Mouse (Mus musculus): ENCODE results near the gene Hmgb1. TPM values are rescaled to one million over a fixed set of nuclear protein-coding genes. Genes with fewer than 3 reads are reported as not detected.
A peak's percentile ranks its signal among the peaks of the same experiment; 100 is the strongest.

Hmgb1 gene
- polyA plus RNA-seq, 1 experiment from 2014 or later = 1,661 TPM

DNA sequence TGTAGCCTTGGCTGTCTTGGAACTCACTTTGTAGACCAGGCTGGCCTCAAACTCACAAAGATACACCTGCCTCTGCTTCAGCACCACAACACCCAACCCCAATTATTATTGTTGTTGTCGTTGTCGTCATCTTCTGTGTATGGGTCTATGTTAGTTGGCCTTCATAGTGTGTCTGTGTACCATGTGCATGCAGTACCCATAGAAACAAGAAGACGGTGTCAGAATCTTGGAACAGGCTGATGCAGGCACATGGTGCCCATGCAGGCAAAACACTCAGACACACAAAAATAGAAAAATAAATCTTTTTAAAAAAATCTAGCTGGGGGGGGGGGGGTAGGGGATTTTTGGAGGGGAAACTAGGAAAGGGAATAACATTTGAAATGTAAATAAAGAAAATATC, 167.1 kb downstream of the Hmgb1 start:
- DNase-seq (ENCODE audit: extremely low spot score, low spot score) = no peak
- 94% methylated on average over 3 of the region's 3 CpGs for WGBS
- no peaks in the 10 kb centered on the region for H3K36me3 ChIP-seq (replicated peaks)
- H3K4me3 ChIP-seq = no peak overlapping the region
- H3K9me3 ChIP-seq = no peaks in the 10 kb centered on the region
- H3K27me3 ChIP-seq (ENCODE audit: poor library complexity, severe bottlenecking) = peaks cover 37% of the 10 kb centered on the region
- peaks cover 29% of the 10 kb centered on the region for H3K4me1 ChIP-seq
- H3K27ac ChIP-seq = no peak overlapping the region

- no peaks in the 10 kb centered on the region for H3K36me3 ChIP-seq (replicated peaks)
- DNase-seq (ENCODE audit: extremely low spot score, low spot score) = no peak
- WGBS = 76% methylated on average over 5 of the region's 5 CpGs
- H3K4me3 ChIP-seq = peak overlapping the region; percentile 63
- H3K9me3 ChIP-seq = no peaks in the 10 kb centered on the region
- peaks cover 37% of the 10 kb centered on the region for H3K27me3 ChIP-seq (ENCODE audit: poor library complexity, severe bottlenecking)
- H3K27ac ChIP-seq = no peak overlapping the region
- peaks cover 29% of the 10 kb centered on the region for H3K4me1 ChIP-seq
Observed at GRCm38 (mm10) chr5:149016261-149016660, 168.0 kb downstream of the Hmgb1 start.

DNA sequence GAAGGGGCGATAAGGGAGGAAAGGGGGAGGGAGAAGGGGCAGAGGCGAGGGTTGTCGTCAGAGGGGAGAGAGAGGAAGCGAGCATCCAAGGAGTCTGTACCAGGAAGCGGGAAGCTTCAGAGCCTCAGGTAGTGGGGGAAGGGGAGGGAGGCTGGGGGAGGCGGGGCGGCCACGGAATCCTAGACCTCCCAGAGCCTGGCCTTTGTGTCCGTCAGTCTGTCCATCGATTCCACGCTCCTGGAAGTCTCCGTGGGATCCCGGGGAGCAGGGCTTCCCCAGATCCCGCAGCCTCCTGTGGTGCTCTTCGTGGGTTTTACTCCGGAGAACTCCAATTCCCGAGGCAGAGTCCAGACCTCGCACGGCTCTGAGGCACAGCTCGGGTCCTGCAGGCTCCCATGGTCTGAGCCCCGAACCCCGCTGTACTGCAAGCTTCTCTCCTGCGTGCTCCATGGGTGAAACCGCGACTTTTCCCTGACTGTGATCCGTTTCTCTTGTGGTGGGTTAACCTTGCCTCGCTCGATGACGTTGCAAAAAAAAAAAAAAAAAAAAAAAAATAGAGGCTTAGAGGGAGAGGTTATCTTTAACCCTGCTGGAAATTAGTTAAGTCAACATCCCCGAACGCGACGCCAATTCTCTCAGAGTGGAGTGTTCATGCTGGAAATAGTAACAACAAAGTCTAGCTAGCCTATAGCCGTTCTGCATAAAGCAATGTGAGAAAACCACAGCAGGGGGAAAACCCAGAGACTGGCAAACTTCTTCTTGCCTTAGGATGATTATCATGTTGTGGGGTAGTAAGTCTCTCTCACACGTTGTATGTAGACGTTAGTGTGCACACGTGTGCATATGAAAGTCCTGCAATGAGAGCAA, 168.7 kb downstream of the Hmgb1 start:
- Histone ChIP-seq H3K9me3 (no peaks in the 10 kb centered on the region), H3K4me1 (peaks cover 23% of the 10 kb centered on the region), H3K27ac (peak overlapping the region; percentile 84), H3K27me3 (ENCODE audit: poor library complexity, severe bottlenecking) (peaks cover 37% of the 10 kb centered on the region), H3K36me3 (replicated peaks) (no peaks in the 10 kb centered on the region), H3K4me3 (peak overlapping the region; percentile 63)
- DNase-seq (ENCODE audit: extremely low spot score, low spot score) = peak; percentile 39
- 2% methylated on average over 37 of the region's 37 CpGs for WGBS

- WGBS = 8% methylated on average over 17 of the region's 17 CpGs
- Histone ChIP-seq H3K27me3 (ENCODE audit: poor library complexity, severe bottlenecking) (peaks cover 30% of the 10 kb centered on the region), H3K4me1 (peaks cover 21% of the 10 kb centered on the region), H3K27ac (peak overlapping the region; percentile 84), H3K4me3 (peak overlapping the region; percentile 63), H3K36me3 (replicated peaks) (no peaks in the 10 kb centered on the region), H3K9me3 (no peaks in the 10 kb centered on the region)
- DNase-seq (ENCODE audit: extremely low spot score, low spot score) = no peak
Observed at GRCm38 (mm10) chr5:149014600-149015268, 169.6 kb downstream of the Hmgb1 start.

GRCm38 (mm10) chr5:149013817-149014508, 170.3 kb downstream of the Hmgb1 start:
- peaks cover 21% of the 10 kb centered on the region for H3K4me1 ChIP-seq
- H3K27ac ChIP-seq = no peak overlapping the region
- no peaks in the 10 kb centered on the region for H3K36me3 ChIP-seq (replicated peaks)
- H3K9me3 ChIP-seq = no peaks in the 10 kb centered on the region
- DNase-seq (ENCODE audit: extremely low spot score, low spot score) = no peak
- peaks cover 30% of the 10 kb centered on the region for H3K27me3 ChIP-seq (ENCODE audit: poor library complexity, severe bottlenecking)
- 67% methylated on average over 7 of the region's 7 CpGs for whole genome bisulfite sequencing
- no peak overlapping the region for H3K4me3 ChIP-seq

DNA sequence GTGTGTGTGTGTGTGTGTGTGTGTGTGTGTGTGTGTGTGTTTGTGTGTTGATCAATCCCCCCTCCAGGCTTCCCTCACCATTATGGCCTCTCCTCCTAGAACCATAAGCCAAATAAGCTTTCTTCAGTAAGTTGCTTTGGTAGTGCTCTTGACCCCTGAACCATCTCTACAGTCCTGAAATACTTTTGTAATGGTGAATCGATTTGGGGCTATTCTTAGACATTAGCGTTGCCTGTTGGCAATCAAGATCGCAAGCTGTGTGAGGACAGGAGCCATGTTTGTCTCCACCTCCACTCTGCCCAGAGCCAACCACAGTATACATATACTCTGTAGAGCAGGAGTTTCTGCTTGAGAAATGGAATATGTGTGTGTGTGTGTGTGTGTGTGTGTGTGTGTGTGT, 175.2 kb downstream of the Hmgb1 start:
- WGBS = 92% methylated on average over 3 of the region's 3 CpGs
- Histone ChIP-seq H3K27me3 (ENCODE audit: poor library complexity, severe bottlenecking) (peaks cover 12% of the 10 kb centered on the region), H3K9me3 (no peaks in the 10 kb centered on the region), H3K27ac (no peak overlapping the region), H3K4me3 (no peak overlapping the region), H3K36me3 (replicated peaks) (no peaks in the 10 kb centered on the region), H3K4me1 (peaks cover 25% of the 10 kb centered on the region)
- DNase-seq (ENCODE audit: extremely low spot score, low spot score) = no peak

DNA sequence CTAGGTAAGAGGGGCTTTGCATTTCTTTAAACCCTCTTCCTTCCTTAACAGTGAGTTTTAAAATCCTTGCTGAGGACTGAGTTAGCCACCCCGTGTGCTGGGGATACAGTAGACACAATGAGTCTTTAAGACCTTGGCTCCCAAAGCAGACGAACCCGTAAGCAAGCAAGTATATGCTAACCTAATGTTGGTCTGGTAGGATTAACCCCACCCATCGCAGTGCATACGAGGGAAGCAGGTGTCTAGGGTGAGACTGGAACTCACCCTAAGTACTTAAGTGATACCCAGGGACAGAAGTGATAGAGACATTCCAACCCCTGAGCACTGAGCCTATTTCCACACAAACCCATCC, 177.0 kb downstream of the Hmgb1 start:
- DNase-seq (ENCODE audit: extremely low spot score, low spot score) = no peak
- Histone ChIP-seq H3K27ac (peak overlapping the region; percentile 83), H3K27me3 (ENCODE audit: poor library complexity, severe bottlenecking) (peaks cover 7% of the 10 kb centered on the region; the same call in 1 of the 2 replicates), H3K4me3 (no peak overlapping the region), H3K4me1 (peaks cover 36% of the 10 kb centered on the region), H3K9me3 (no peaks in the 10 kb centered on the region), H3K36me3 (replicated peaks) (no peaks in the 10 kb centered on the region)
- 74% methylated on average over 5 of the region's 5 CpGs for WGBS

GRCm38 (mm10) chr5:149006362-149007294, 177.7 kb downstream of the Hmgb1 start:
- Histone ChIP-seq H3K27ac (peak overlapping the region; percentile 83), H3K4me3 (peak overlapping the region; percentile 34; the same call in 1 of the 2 replicates), H3K9me3 (no peaks in the 10 kb centered on the region), H3K36me3 (replicated peaks) (no peaks in the 10 kb centered on the region), H3K27me3 (ENCODE audit: poor library complexity, severe bottlenecking) (peaks cover 7% of the 10 kb centered on the region; the same call in 1 of the 2 replicates), H3K4me1 (peaks cover 41% of the 10 kb centered on the region)
- peak; percentile 98 for DNase-seq (ENCODE audit: extremely low spot score, low spot score)
- 19% methylated on average over 26 of the region's 26 CpGs for WGBS

DNA sequence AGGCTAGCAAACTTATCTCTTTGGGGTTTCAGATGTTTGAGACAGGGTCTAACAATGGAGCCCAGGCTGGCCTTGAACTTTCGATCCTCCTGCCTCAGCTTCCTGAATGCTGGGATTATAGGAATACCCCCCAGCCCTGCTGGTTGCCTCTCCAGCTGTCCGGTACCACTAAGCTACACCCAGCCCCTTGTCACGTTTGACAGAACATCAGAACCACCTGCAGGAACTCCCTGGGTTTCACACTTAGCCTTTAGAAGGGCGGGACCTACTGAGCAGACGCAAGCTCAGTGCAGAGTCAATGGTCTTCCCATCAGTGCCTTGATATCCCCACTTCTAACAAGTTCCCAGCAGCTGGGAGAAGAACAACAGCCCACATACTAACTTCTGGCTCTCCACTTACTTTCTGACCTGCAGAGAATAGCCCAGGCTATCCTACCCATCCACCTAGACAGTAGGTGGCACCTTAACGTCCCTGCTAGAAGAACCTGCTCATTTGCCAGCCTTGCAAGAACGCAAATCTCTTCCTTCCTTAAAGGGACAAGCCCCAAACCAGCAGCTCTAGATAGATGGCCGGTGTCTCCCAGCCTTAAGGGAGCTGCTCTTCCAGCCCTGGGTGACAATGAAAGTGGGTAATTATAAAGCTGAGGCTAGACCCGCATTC, 178.5 kb downstream of the Hmgb1 start:
- Histone ChIP-seq H3K9me3 (no peaks in the 10 kb centered on the region), H3K4me1 (peaks cover 41% of the 10 kb centered on the region), H3K27ac (peak overlapping the region; percentile 83), H3K27me3 (ENCODE audit: poor library complexity, severe bottlenecking) (peaks cover 7% of the 10 kb centered on the region; the same call in 1 of the 2 replicates), H3K4me3 (0 out of 2 replicates have a peak overlapping the region, but pooled peaks have one; percentile 34), H3K36me3 (replicated peaks) (no peaks in the 10 kb centered on the region)
- WGBS = 72% methylated on average over 9 of the region's 9 CpGs
- no peak for DNase-seq (ENCODE audit: extremely low spot score, low spot score)

DNA sequence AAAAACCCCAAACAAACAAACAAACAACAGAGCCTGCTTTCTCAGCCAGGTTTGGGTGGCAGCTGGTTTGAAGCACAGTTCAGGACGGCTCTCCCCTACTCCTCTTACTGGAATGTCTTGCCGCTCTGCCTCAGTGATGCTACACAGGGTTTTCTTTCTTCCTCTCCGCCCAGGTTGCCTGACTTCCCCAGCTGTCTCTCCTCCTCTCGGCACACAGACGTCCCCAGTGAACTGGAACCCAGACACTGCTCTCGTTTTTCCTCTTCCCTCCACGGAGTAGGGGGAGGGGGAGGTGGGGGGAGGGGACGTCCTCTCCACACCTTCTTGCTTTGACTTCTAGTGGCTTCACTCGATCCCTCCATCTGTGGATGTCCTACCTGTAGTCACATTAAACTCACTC, 179.2 kb downstream of the Hmgb1 start:
- WGBS = 46% methylated on average over 9 of the region's 9 CpGs
- H3K27ac ChIP-seq = no peak overlapping the region
- no peaks in the 10 kb centered on the region for H3K9me3 ChIP-seq
- no peaks in the 10 kb centered on the region for H3K36me3 ChIP-seq (replicated peaks)
- peaks cover 41% of the 10 kb centered on the region for H3K4me1 ChIP-seq
- peaks cover 7% of the 10 kb centered on the region; the same call in 1 of the 2 replicates for H3K27me3 ChIP-seq (ENCODE audit: poor library complexity, severe bottlenecking)
- H3K4me3 ChIP-seq = no peak overlapping the region
- DNase-seq (ENCODE audit: extremely low spot score, low spot score) = no peak

GRCm38 (mm10) chr5:149003137-149003536, 181.2 kb downstream of the Hmgb1 start:
- H3K4me3 ChIP-seq = no peak overlapping the region
- DNase-seq (ENCODE audit: extremely low spot score, low spot score) = no peak
- H3K36me3 ChIP-seq (replicated peaks) = no peaks in the 10 kb centered on the region
- peaks cover 7% of the 10 kb centered on the region; the same call in 1 of the 2 replicates for H3K27me3 ChIP-seq (ENCODE audit: poor library complexity, severe bottlenecking)
- no peaks in the 10 kb centered on the region for H3K9me3 ChIP-seq
- H3K4me1 ChIP-seq = peaks cover 41% of the 10 kb centered on the region
- WGBS = 58% methylated on average over 2 of the region's 2 CpGs
- no peak overlapping the region for H3K27ac ChIP-seq
